Mouse (Mus musculus): Measurements from ENCODE around the gene Sik1.
A peak's percentile ranks its signal among the peaks of the same experiment; 100 is the strongest.

The Sik1 gene

GRCm38 (mm10) chr17:31830506-31831075 lies 25.0 kb downstream of the Sik1 start:
- no peak for DNase-seq

- DNase-seq = no peak
Measured at GRCm38 (mm10) chr17:31828916-31829315, 26.7 kb downstream of the Sik1 start.

- no peak for DNase-seq
Measured at GRCm38 (mm10) chr17:31828118-31828517, 27.5 kb downstream of the Sik1 start.

GRCm38 (mm10) chr17:31827206-31827605 lies 28.4 kb downstream of the Sik1 start:
- peak; percentile 39 for DNase-seq

- DNase-seq = no peak
Measured at GRCm38 (mm10) chr17:31826669-31827068, 28.9 kb downstream of the Sik1 start.

GRCm38 (mm10) chr17:31825678-31826077 lies 29.9 kb downstream of the Sik1 start:
- DNase-seq = no peak

- DNase-seq = no peak
Measured at GRCm38 (mm10) chr17:31824812-31825211, 30.8 kb downstream of the Sik1 start.

- DNase-seq = no peak
Measured at GRCm38 (mm10) chr17:31821136-31821933, 34.3 kb downstream of the Sik1 start.

GRCm38 (mm10) chr17:31820099-31820846 lies 35.3 kb downstream of the Sik1 start:
- no peak for DNase-seq

- no peak for DNase-seq
Measured at GRCm38 (mm10) chr17:31819372-31819771, 36.2 kb downstream of the Sik1 start.

GRCm38 (mm10) chr17:31817815-31818214 lies 37.8 kb downstream of the Sik1 start:
- no peak for DNase-seq

- DNase-seq = peak; percentile 52
Measured at GRCm38 (mm10) chr17:31817203-31817602, 38.4 kb downstream of the Sik1 start.

GRCm38 (mm10) chr17:31814848-31815247 lies 40.8 kb downstream of the Sik1 start:
- no peak for DNase-seq

- no peak for DNase-seq
Measured at GRCm38 (mm10) chr17:31813938-31814622, 41.5 kb downstream of the Sik1 start.

- DNase-seq = no peak
Measured at GRCm38 (mm10) chr17:31811333-31811732, 44.3 kb downstream of the Sik1 start.

GRCm38 (mm10) chr17:31809894-31810293 lies 45.7 kb downstream of the Sik1 start:
- DNase-seq = peak; percentile 28

GRCm38 (mm10) chr17:31809136-31809535 lies 46.5 kb downstream of the Sik1 start:
- DNase-seq = no peak

- DNase-seq = no peak
Measured at GRCm38 (mm10) chr17:31808082-31808875, 47.3 kb downstream of the Sik1 start.

GRCm38 (mm10) chr17:31806496-31806895 lies 49.1 kb downstream of the Sik1 start:
- no peak for DNase-seq

GRCm38 (mm10) chr17:31806025-31806424 lies 49.6 kb downstream of the Sik1 start:
- no peak for DNase-seq

- DNase-seq = no peak
Measured at GRCm38 (mm10) chr17:31805585-31805984, 50.0 kb downstream of the Sik1 start.

- no peak for DNase-seq
Measured at GRCm38 (mm10) chr17:31802272-31803017, 53.2 kb downstream of the Sik1 start.

Data from right cerebral cortex, postnatal 14 days (tissue).